Mouse (Mus musculus): ENCODE measurements around the gene Foxc1.

DNA sequence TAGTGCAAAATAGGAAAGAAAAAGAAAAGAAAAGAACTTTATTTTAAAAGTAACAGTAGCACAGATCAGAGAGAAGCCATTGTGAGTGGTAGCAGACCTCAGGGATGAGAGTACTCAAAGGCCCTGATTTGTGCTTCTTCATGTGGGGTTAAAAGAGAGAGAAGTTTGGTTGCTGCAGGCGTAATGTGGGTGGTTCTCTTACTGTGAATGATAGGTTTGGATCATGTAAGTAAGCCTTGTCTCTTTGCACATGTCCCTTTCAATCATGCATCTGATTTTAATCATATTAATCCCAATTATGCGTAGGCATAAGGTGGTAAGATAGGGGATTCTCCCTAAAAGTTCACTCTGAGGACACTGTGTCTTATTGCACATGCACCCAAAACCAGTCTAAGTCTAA lies 24.4 kb upstream of the Foxc1 start:
- TF ChIP-seq POLR2A (IDR thresholded peaks at IDR 0.05; ENCODE audit: insufficient read depth, low read depth, low read length): no peak
- no peak for TF ChIP-seq CTCF (IDR thresholded peaks at IDR 0.05)
